Mouse (Mus musculus) neural tube, embryonic 11.5 days (tissue): ENCODE data around the gene Hist1h2ac. TPM values are rescaled to one million over a fixed set of nuclear protein-coding genes. Genes with fewer than 3 reads are reported as not detected.

ENCODE experiments used
- ATAC-seq: fragments of 200-750 bp; cut with Nextera tagmentation; 2 replicates; pipeline ENCODE4 v1.8.0; 2017; ENCODE audit warnings: moderate number of reproducible peaks, mild to moderate bottlenecking, moderate TSS enrichment, moderate library complexity; ENCODE audit not compliant: insufficient read depth, low FRiP score, low TSS enrichment
- DNase-seq: peaks from one replicate; pipeline ENCODE4 v3.0.0-alpha.2; 2015; ENCODE audit warnings: low spot score
- H3K27ac ChIP-seq: fragments of 300-500 bp; sonication (generic); 2 replicates; pipeline ENCODE4 v1.5.1; 2014; ENCODE audit warnings: low read depth, mild to moderate bottlenecking, low read length
- H3K27me3 ChIP-seq: fragments of 300-500 bp; sonication (generic); 2 replicates; pipeline ENCODE4 v1.6.1; 2014; ENCODE audit warnings: mild to moderate bottlenecking, low read length, mixed read lengths; ENCODE audit not compliant: control insufficient read depth, insufficient read depth
- H3K36me3 ChIP-seq: fragments of 300-500 bp; sonication (generic); 2 replicates; pipeline ENCODE4 v1.6.1; 2014; ENCODE audit warnings: mild to moderate bottlenecking, low read length, moderate library complexity, mixed read lengths; ENCODE audit not compliant: control insufficient read depth, insufficient read depth
- H3K4me1 ChIP-seq: fragments of 300-500 bp; sonication (generic); 2 replicates; pipeline ENCODE4 v1.6.1; 2014; ENCODE audit warnings: low read length, mixed read lengths; ENCODE audit not compliant: control insufficient read depth, insufficient read depth
- H3K4me2 ChIP-seq: fragments of 300-500 bp; sonication (generic); 2 replicates; pipeline ENCODE4 v1.6.1; 2014; ENCODE audit warnings: low read depth, mild to moderate bottlenecking, moderate library complexity
- H3K4me3 ChIP-seq: fragments of 300-500 bp; sonication (generic); 2 replicates; pipeline ENCODE4 v1.5.1; 2014; ENCODE audit warnings: low read depth, low read length
- H3K9ac ChIP-seq: fragments of 300-500 bp; sonication (generic); 2 replicates; pipeline ENCODE4 v1.6.1; 2014; ENCODE audit warnings: mild to moderate bottlenecking, low read length
- H3K9me3 ChIP-seq: fragments of 300-500 bp; sonication (generic); 2 replicates; pipeline ENCODE4 v1.6.1; 2016; ENCODE audit warnings: low read length; ENCODE audit not compliant: control insufficient read depth
- WGBS: fragments of 180-500 bp; shearing (Covaris S2); extraction: QIAGEN DNeasy Blood & Tissue Kit; methylation state at CpG from one replicate; pipeline ENCODE4 v1.1.7; 2014; 5-methylcytosine and 5-hydroxymethylcytosine counted together
- polyA plus RNA-seq: library from polyadenylated mRNA; unstranded; fragments of >200 nt; fragmentation: Nextera tagmentation; extraction: Ambion mirVana; gene quantifications from 2 replicates; pipeline ENCODE4 v1.2.1, GENCODE M21; 2014

Gene Hist1h2ac
- polyA plus RNA-seq, 1 experiment from 2014 or later: 0.97 TPM

DNA sequence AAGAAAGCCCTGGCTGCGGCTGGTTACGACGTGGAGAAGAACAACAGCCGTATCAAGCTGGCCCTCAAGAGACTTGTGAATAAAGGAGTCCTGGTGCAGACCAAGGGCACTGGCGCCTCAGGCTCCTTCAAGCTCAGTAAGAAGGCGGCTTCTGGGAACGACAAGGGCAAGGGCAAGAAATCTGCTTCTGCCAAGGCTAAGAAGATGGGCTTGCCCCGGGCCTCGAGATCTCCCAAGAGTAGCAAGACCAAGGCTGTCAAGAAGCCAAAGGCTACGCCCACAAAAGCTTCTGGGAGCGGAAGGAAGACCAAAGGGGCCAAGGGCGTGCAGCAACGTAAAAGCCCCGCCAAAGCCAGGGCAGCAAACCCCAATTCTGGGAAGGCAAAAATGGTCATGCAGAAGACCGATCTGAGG lies 12.3 kb upstream of the Hist1h2ac start:
- no peak for ATAC-seq
- no peak for DNase-seq
- H3K27ac ChIP-seq: peak overlapping the region; percentile 17; the same call in 1 of the 2 replicates
- no peaks in the 10 kb centered on the region for H3K36me3 ChIP-seq
- no peaks in the 10 kb centered on the region for H3K9me3 ChIP-seq
- no peak overlapping the region for H3K4me3 ChIP-seq
- WGBS: 54% methylated on average over 15 of the region's 15 CpGs
- H3K9ac ChIP-seq: no peak overlapping the region
- 0 out of 2 replicates have a peak, but pooled peaks cover 3% of the 10 kb centered on the region for H3K4me1 ChIP-seq
- no peaks in the 10 kb centered on the region for H3K27me3 ChIP-seq
- H3K4me2 ChIP-seq: no peak overlapping the region

DNA sequence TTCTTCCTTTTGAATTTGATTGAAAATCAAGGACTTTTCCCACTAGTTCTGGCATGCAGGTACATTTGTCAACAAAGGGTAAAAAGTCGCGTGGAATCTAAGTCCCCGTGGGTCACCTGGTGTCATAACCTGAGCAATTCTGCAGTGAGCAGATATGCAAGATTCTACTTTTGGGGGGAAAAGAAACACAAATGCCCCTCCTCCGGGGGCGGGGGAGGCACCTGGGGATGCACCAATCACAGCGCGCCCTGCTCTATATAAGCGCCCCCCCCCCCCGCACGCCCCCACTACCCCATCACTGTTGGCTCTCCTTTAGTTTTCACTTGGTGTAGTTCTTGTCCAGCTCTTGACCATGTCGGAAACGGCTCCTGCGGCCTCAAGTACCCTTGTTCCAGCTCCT lies 11.8 kb upstream of the Hist1h2ac start, which contains the start of gene Hist1h1t:
TSS of gene Hist1h1t (plus strand) at position 301 of the 400 bp plus-strand sequence.
- H3K4me1 ChIP-seq: 0 out of 2 replicates have a peak, but pooled peaks cover 3% of the 10 kb centered on the region
- 58% methylated on average over 10 of the region's 13 CpGs for WGBS
- no peaks in the 10 kb centered on the region for H3K27me3 ChIP-seq
- H3K36me3 ChIP-seq: no peaks in the 10 kb centered on the region
- no peak for ATAC-seq
- peak within 1 kb of the TSS; percentile 17; the same call in 1 of the 2 replicates for H3K27ac ChIP-seq
- no peak for DNase-seq
- no peak within 1 kb of the TSS for H3K4me2 ChIP-seq
- H3K9ac ChIP-seq: no peak within 1 kb of the TSS
- no peaks in the 10 kb centered on the region for H3K9me3 ChIP-seq
- H3K4me3 ChIP-seq: no peak within 1 kb of the TSS

DNA sequence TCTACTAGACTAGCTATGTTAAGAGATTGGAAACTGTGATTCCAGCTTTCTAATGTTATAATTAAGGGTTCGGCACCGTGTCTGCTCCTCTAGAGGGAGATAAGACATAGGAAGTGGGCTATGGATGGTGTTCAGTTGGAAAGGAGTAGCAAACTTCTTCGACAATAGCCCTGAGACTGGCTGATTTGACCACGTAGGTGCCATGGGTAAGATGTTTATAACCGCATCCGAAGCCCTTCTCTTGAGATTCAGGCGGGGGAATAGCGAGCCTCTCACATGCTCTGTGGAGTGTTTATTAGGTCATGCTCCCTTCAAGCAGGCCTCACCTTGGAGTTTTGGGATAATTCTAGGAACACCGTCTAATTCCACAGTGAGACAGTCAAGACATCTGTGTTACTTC lies 11.2 kb upstream of the Hist1h2ac start:
- Histone ChIP-seq H3K36me3 (no peaks in the 10 kb centered on the region), H3K4me3 (no peak overlapping the region), H3K9me3 (no peaks in the 10 kb centered on the region), H3K27ac (no peak overlapping the region), H3K4me1 (0 out of 2 replicates have a peak, but pooled peaks cover 3% of the 10 kb centered on the region), H3K4me2 (no peak overlapping the region), H3K9ac (no peak overlapping the region), H3K27me3 (no peaks in the 10 kb centered on the region)
- DNase-seq (no peak), ATAC-seq (no peak)
- 98% methylated on average over 9 of the region's 9 CpGs for WGBS

DNA sequence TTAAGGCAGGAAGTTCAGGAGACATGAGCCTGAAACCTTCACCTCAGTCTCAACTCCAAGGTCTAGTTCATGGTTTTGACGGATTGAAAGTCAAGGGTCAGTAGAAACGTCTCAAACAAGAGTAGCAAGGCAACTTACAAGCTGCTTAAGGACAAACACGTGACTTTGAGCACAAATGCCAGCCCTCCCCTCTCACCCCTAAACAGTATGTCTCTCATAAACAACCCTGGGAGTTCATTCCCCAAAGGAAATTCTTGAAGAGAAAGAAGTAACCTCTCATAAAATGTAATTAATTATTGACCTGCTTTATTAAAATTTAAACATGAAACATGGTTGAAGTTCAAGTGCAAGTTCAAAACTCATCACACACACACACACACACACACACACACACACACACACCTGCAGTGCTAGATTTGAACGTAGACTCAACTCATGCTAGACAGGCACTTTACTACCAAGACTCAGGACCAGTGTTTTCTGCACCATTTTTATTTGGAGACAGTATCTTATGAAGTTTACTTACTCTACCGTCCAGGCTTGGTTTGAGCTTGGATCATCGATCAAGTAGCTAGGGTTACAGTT lies 10.2 kb upstream of the Hist1h2ac start:
- Histone ChIP-seq H3K4me1 (0 out of 2 replicates have a peak, but pooled peaks cover 3% of the 10 kb centered on the region), H3K4me3 (no peak overlapping the region), H3K9ac (no peak overlapping the region), H3K9me3 (no peaks in the 10 kb centered on the region), H3K4me2 (no peak overlapping the region), H3K27ac (no peak overlapping the region), H3K27me3 (no peaks in the 10 kb centered on the region), H3K36me3 (no peaks in the 10 kb centered on the region)
- no peak for DNase-seq
- ATAC-seq: no peak
- 83% methylated on average over 6 of the region's 6 CpGs for WGBS

DNA sequence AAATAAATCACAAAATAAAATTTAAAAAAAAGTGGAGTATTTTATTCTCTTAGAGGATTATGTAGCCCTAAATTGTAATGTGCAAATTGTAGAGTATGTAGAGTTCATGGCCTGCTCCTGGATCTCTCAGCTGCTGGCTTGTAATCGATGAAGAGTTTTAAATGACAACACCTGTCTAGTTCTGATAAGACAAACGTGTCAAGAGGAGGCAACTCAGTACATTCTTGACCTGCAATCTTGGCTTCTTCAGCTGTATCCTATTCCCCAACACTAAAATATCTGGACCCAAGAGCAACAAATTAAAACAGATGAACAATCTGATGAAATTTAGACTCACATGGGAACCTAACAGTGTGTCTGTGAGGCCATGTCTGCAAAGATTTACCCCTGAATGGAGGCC lies 5.7 kb upstream of the Hist1h2ac start:
- Histone ChIP-seq H3K36me3 (no peaks in the 10 kb centered on the region), H3K27ac (no peak overlapping the region), H3K27me3 (no peaks in the 10 kb centered on the region), H3K4me1 (0 out of 2 replicates have a peak, but pooled peaks cover 4% of the 10 kb centered on the region), H3K9ac (no peak overlapping the region), H3K4me2 (no peak overlapping the region), H3K4me3 (no peak overlapping the region), H3K9me3 (no peaks in the 10 kb centered on the region)
- no peak for ATAC-seq
- DNase-seq: no peak
- WGBS: 83% methylated on average over 2 of the region's 2 CpGs

DNA sequence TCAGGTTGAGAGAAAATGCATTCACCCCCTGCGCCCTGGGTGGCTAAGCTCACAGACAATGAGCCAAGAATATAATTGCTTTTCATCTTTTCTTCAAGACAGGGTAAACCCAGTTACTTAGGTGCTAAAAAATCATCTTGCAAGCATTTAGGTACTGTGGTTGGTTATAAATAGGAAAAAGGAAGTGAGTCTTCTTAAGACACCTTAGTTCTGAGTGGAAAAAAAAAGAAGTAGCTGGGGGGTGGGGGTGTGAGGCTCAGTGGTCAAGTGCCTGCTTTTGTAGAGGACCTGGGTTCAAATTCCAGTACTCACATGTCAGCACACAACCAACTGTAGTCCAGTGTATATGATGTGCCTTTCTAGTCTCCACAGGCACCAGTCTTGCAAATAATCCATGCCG lies 5.2 kb upstream of the Hist1h2ac start:
- 93% methylated on average over 2 of the region's 2 CpGs for WGBS
- H3K27ac ChIP-seq: no peak overlapping the region
- H3K4me2 ChIP-seq: no peak overlapping the region
- no peaks in the 10 kb centered on the region for H3K36me3 ChIP-seq
- H3K4me3 ChIP-seq: no peak overlapping the region
- ATAC-seq: no peak
- H3K9me3 ChIP-seq: no peaks in the 10 kb centered on the region
- H3K9ac ChIP-seq: no peak overlapping the region
- 0 out of 2 replicates have a peak, but pooled peaks cover 4% of the 10 kb centered on the region for H3K4me1 ChIP-seq
- H3K27me3 ChIP-seq: no peaks in the 10 kb centered on the region
- no peak for DNase-seq

DNA sequence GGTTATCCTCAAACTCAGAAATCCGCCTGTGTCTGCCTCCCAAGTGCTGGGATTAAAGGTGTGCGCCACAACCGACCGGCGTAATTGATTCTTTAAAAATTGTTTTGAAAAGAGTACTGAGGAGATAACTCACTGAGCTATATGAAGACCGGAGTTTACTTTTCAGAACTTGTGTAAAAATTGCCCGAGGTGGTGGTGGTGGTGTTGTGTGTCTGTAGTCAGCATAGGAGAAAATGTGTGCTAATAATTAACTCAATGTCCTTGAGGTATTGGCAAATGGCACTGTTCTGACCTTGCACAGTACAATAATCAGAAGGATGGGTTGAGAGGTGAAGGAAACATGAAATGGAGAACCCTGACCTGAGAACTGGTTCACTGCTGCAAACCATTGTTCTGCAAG lies 4.2 kb upstream of the Hist1h2ac start:
- H3K9me3 ChIP-seq: no peaks in the 10 kb centered on the region
- ATAC-seq: no peak
- H3K36me3 ChIP-seq: no peaks in the 10 kb centered on the region
- H3K27me3 ChIP-seq: no peaks in the 10 kb centered on the region
- no peak for DNase-seq
- H3K4me1 ChIP-seq: 0 out of 2 replicates have a peak, but pooled peaks cover 5% of the 10 kb centered on the region
- H3K27ac ChIP-seq: no peak overlapping the region
- 95% methylated on average over 7 of the region's 7 CpGs for WGBS
- H3K9ac ChIP-seq: no peak overlapping the region
- H3K4me3 ChIP-seq: no peak overlapping the region
- H3K4me2 ChIP-seq: no peak overlapping the region

DNA sequence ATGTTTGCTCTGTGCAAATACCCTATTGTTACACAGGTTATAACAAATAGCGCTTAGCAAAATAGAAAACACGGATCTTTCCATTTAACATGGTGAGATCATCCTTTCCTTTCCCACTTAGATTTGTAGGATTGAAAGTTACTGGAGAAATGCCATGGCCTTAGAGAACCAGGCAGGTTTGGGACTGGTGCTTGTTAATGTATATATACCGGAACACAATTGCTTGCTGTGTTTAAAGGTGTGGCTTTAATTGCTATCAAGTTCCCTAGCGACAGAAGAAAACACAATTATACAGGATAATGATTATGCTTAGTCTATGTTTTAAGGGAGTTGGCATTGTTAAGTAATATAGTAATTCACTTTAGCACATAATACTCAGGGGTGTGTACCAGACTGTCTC lies 3.4 kb upstream of the Hist1h2ac start:
- Histone ChIP-seq H3K9me3 (no peaks in the 10 kb centered on the region), H3K4me2 (no peak overlapping the region), H3K9ac (no peak overlapping the region), H3K4me3 (no peak overlapping the region), H3K36me3 (no peaks in the 10 kb centered on the region), H3K27ac (no peak overlapping the region), H3K4me1 (0 out of 2 replicates have a peak, but pooled peaks cover 8% of the 10 kb centered on the region), H3K27me3 (no peaks in the 10 kb centered on the region)
- no peak for DNase-seq
- no peak for ATAC-seq
- WGBS: 92% methylated on average over 4 of the region's 4 CpGs

DNA sequence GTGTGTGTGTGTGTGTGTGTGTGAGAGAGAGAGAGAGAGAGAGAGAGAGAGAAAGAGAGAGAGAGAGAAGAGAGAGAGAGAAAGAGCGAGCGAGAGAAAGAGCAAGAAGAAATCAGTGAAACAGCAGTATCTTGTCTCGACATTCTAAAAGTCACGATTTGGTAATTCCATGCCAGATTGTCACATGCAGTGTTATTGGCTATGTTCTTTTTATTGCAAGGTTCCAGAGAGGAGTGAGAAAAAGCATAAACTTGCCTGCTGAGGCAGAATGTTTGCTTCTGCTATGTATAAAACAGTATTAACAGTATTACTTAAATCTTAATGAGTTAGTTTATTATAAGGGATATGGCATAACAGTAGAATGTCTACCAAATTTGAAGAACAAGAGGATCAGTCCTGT lies 2.2 kb upstream of the Hist1h2ac start:
- DNase-seq (no peak), ATAC-seq (no peak)
- Histone ChIP-seq H3K9me3 (no peaks in the 10 kb centered on the region), H3K36me3 (no peaks in the 10 kb centered on the region), H3K4me2 (peak overlapping the region; percentile 55), H3K4me3 (peak overlapping the region; percentile 35), H3K4me1 (0 out of 2 replicates have a peak, but pooled peaks cover 8% of the 10 kb centered on the region), H3K27me3 (no peaks in the 10 kb centered on the region), H3K9ac (peak overlapping the region; percentile 68), H3K27ac (peak overlapping the region; percentile 96)
- 64% methylated on average over 4 of the region's 4 CpGs for WGBS
